Mouse (Mus musculus): Measurements from ENCODE around the gene Hoxa13. TPM values are rescaled to one million over a fixed set of nuclear protein-coding genes. Genes with fewer than 3 reads are reported as not detected.

Hoxa13 gene
- total RNA-seq, 4 experiments from 2014 or later = 4.1 to 5.2 (median 4.9) TPM

- no peak for DNase-seq (ENCODE audit: low spot score in 2 of 2)
Measured at GRCm38 (mm10) chr6:52237346-52238154, 23.1 kb downstream of the Hoxa13 start.

GRCm38 (mm10) chr6:52236806-52237205 lies 23.9 kb downstream of the Hoxa13 start:
- no peak for DNase-seq (ENCODE audit: low spot score in 2 of 2)

- DNase-seq (ENCODE audit: low spot score in 2 of 2) = no peak
Measured at GRCm38 (mm10) chr6:52235866-52236265, 24.8 kb downstream of the Hoxa13 start.

GRCm38 (mm10) chr6:52235267-52235666 lies 25.4 kb downstream of the Hoxa13 start:
- DNase-seq (ENCODE audit: low spot score in 2 of 2) = no peak

GRCm38 (mm10) chr6:52234428-52235140 lies 26.1 kb downstream of the Hoxa13 start:
- peak; percentile 18 to 54 for DNase-seq (ENCODE audit: low spot score in 2 of 2)

GRCm38 (mm10) chr6:52233546-52234427 lies 26.9 kb downstream of the Hoxa13 start:
- DNase-seq (ENCODE audit: low spot score in 2 of 2) = peak; percentile 74 to 76

GRCm38 (mm10) chr6:52232984-52233545 lies 27.6 kb downstream of the Hoxa13 start:
- peak in 1 of 2 experiments; percentile 12 for DNase-seq (ENCODE audit: low spot score in 2 of 2)

- peak in 1 of 2 experiments; percentile 39 for DNase-seq (ENCODE audit: low spot score in 2 of 2)
Measured at GRCm38 (mm10) chr6:52232568-52232965, 28.1 kb downstream of the Hoxa13 start.

- peak in 1 of 2 experiments; percentile 27 for DNase-seq (ENCODE audit: low spot score in 2 of 2)
Measured at GRCm38 (mm10) chr6:52231885-52232567, 28.7 kb downstream of the Hoxa13 start.

GRCm38 (mm10) chr6:52230516-52231165 lies 30.0 kb downstream of the Hoxa13 start, which contains the start of gene Hoxa9:
Gene Hoxa9 (minus strand): TSS chr6:52231089.
- no peak for DNase-seq (ENCODE audit: low spot score in 2 of 2)

- DNase-seq (ENCODE audit: low spot score in 2 of 2) = no peak
Measured at GRCm38 (mm10) chr6:52229558-52230416, 30.9 kb downstream of the Hoxa13 start.

GRCm38 (mm10) chr6:52228475-52229465 lies 31.9 kb downstream of the Hoxa13 start:
- DNase-seq (ENCODE audit: low spot score in 2 of 2) = peak in 1 of 2 experiments; percentile 33

GRCm38 (mm10) chr6:52227470-52228222 lies 33.0 kb downstream of the Hoxa13 start:
- no peak for DNase-seq (ENCODE audit: low spot score in 2 of 2)

GRCm38 (mm10) chr6:52226569-52227257 lies 34.0 kb downstream of the Hoxa13 start:
- DNase-seq (ENCODE audit: low spot score in 2 of 2) = no peak

GRCm38 (mm10) chr6:52225612-52226568 lies 34.8 kb downstream of the Hoxa13 start:
- peak; percentile 75 to 89 for DNase-seq (ENCODE audit: low spot score in 2 of 2)
